Mouse (Mus musculus) thymus, postnatal 4 days (tissue): ENCODE measurements around the gene Rgs10.

Experiments
- DNase-seq: peaks from one replicate; pipeline ENCODE4 v3.0.0; 2021

The Rgs10 gene

DNA sequence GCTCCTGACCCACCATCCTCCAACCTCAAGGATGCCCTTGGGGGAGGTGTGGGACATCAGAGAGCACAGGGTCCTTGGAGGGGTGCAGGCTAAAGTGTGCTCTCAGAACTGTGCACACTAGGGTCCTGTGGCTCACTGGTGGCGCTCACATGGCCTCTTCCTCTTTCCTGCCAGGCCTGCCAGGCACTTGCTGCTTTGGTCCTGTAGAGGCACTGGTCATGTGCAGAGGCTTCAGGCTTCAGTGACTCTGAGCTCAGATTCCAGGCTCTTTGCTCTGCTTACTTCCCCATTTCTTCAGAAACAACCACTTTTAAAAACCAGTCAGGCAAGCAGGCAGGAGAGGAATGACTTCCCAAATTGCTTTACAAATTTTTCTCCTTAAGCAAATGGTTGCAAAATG lies 85.7 kb downstream of the Rgs10 start:
- no peak for DNase-seq

DNA sequence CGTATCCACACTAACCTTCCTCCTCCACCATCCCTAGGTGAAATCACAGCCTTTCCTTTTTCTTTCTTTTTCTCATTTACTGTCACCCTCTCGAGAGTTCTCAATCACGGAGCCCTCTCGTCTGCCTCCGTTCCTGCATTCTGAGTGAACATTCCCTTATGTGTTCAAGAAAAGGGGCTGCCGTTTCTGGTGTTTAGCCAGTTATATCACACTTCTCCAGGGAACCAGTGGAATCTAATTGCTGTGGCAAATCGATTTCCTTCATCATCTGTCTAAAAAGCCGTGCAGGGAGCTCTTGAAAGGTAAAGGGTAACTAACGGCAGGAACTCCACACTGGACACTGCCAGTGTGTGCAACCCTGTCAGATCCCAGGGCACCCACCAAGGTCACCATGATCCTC lies 87.6 kb downstream of the Rgs10 start:
- no peak for DNase-seq

DNA sequence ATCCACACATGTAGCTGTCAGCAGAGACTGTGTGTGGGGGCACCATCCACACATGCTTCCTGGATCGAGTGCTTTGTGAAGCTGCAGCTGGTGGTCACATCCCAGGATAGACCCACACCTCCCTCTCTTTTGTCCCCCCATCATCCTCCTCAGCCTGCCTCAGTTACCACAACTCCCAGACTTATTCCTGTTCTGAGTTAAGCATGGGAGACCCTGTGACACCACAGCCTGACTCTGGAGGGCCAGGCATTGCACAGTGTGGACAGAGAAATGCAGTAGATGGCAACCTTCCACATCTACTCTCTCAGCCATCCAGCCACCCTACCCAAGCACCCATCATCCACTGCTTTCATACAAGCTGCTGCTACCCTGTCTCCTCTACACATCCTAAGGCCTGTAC lies 93.6 kb downstream of the Rgs10 start:
- DNase-seq = no peak
